Mouse (Mus musculus) retina, adult 2 months (tissue): ENCODE results near the gene Nrp2.

Experiments
- DNase-seq: peaks from one replicate; pipeline ENCODE4 v3.0.0-alpha.2; 2012; ENCODE audit warnings: low read depth, low spot score

Gene Nrp2

GRCm38 (mm10) chr1:62751011-62752006, 48.2 kb downstream of the Nrp2 start:
- DNase-seq: no peak

- no peak for DNase-seq
Observed at GRCm38 (mm10) chr1:62752055-62752454, 49.0 kb downstream of the Nrp2 start.

GRCm38 (mm10) chr1:62752661-62753333, 49.7 kb downstream of the Nrp2 start:
- DNase-seq: no peak

- no peak for DNase-seq
Observed at GRCm38 (mm10) chr1:62754066-62754835, 51.2 kb downstream of the Nrp2 start.

- DNase-seq: no peak
Observed at GRCm38 (mm10) chr1:62760086-62760485, 57.0 kb downstream of the Nrp2 start.

GRCm38 (mm10) chr1:62760565-62760964, 57.5 kb downstream of the Nrp2 start:
- no peak for DNase-seq

GRCm38 (mm10) chr1:62763779-62764178, 60.7 kb downstream of the Nrp2 start:
- no peak for DNase-seq

- DNase-seq: no peak
Observed at GRCm38 (mm10) chr1:62765171-62765570, 62.1 kb downstream of the Nrp2 start.

- DNase-seq: no peak
Observed at GRCm38 (mm10) chr1:62766766-62767165, 63.7 kb downstream of the Nrp2 start.

GRCm38 (mm10) chr1:62767611-62768010, 64.5 kb downstream of the Nrp2 start:
- DNase-seq: no peak

GRCm38 (mm10) chr1:62770576-62770975, 67.5 kb downstream of the Nrp2 start:
- DNase-seq: no peak

GRCm38 (mm10) chr1:62772391-62772790, 69.3 kb downstream of the Nrp2 start:
- no peak for DNase-seq

GRCm38 (mm10) chr1:62773105-62773920, 70.2 kb downstream of the Nrp2 start:
- no peak for DNase-seq

- DNase-seq: no peak
Observed at GRCm38 (mm10) chr1:62773921-62774191, 70.8 kb downstream of the Nrp2 start.

- DNase-seq: no peak
Observed at GRCm38 (mm10) chr1:62774288-62775218, 71.5 kb downstream of the Nrp2 start.

GRCm38 (mm10) chr1:62777320-62778235, 74.5 kb downstream of the Nrp2 start:
- no peak for DNase-seq

GRCm38 (mm10) chr1:62778910-62779309, 75.8 kb downstream of the Nrp2 start:
- no peak for DNase-seq

- no peak for DNase-seq
Observed at GRCm38 (mm10) chr1:62780068-62780761, 77.1 kb downstream of the Nrp2 start.

GRCm38 (mm10) chr1:62782155-62782554, 79.1 kb downstream of the Nrp2 start:
- DNase-seq: no peak
